Mouse (Mus musculus): Measurements from ENCODE around the gene Bmi1. TPM values are rescaled to one million over a fixed set of nuclear protein-coding genes. Genes with fewer than 3 reads are reported as not detected.

Bmi1 gene
- polyA plus RNA-seq, 1 experiment from 2014 or later: 14.0 TPM

- no peaks in the 10 kb centered on the region for H3K36me3 ChIP-seq (ENCODE audit: control insufficient read depth, insufficient read depth, low read length)
- H3K27me3 ChIP-seq (replicated peaks; ENCODE audit: control insufficient read depth, insufficient read depth, low read length): no peaks in the 10 kb centered on the region
- no peak overlapping the region for H3K9ac ChIP-seq (ENCODE audit: low read depth, low read length)
- no peaks in the 10 kb centered on the region for H3K4me1 ChIP-seq (ENCODE audit: control insufficient read depth, insufficient read depth, low read depth, low read length)
- no peak overlapping the region for H3K4me2 ChIP-seq (ENCODE audit: low read length)
- no peak overlapping the region for H3K27ac ChIP-seq (ENCODE audit: low read depth, low read length)
- 32% methylated on average over 5 of the region's 5 CpGs for WGBS
- no peak overlapping the region for H3K4me3 ChIP-seq (ENCODE audit: low read length)
- H3K9me3 ChIP-seq (ENCODE audit: control insufficient read depth, low read length): no peaks in the 10 kb centered on the region
- ATAC-seq: no peak
Measured at GRCm38 (mm10) chr2:18734394-18735127, 57.7 kb downstream of the Bmi1 start.

Other genes with a start within 250 kb of the Bmi1 start
- gene Commd3, start 4.6 kb upstream of the Bmi1 start, polyA plus RNA-seq (2015; fragmentation: Nextera tagmentation; extraction: Ambion mirVana): 177 and 182 TPM in 2 replicates
- 0.06 and 0.14 TPM in 2 replicates for gene Spag6, start 17.0 kb downstream of the Bmi1 start, polyA plus RNA-seq (2015; fragmentation: Nextera tagmentation; extraction: Ambion mirVana)